Mouse (Mus musculus): ENCODE measurements around the gene Cd300lb.

- TF ChIP-seq EP300 (IDR thresholded peaks at IDR 0.05; ENCODE audit: low read depth), result no peak
- peak; percentile 87 for TF ChIP-seq CTCF (IDR thresholded peaks at IDR 0.05; ENCODE audit: low read depth)
Measured at GRCm38 (mm10) chr11:114912847-114913246, 21.3 kb downstream of the Cd300lb start.

Measured in heart, postnatal 0 days (tissue).